Mouse (Mus musculus) layer of hippocampus, adult 11-12 months (tissue): ENCODE results near the gene Plbd2.
A peak's percentile ranks its signal among the peaks of the same experiment; 100 is the strongest.

Source experiments
- DNase-seq: peaks from one replicate; pipeline ENCODE4 v3.0.0; 2022; ENCODE audit warnings: low spot score

The Plbd2 gene

GRCm38 (mm10) chr5:120473361-120473760, 30.1 kb downstream of the Plbd2 start:
- DNase-seq = no peak

GRCm38 (mm10) chr5:120472770-120473169, 30.7 kb downstream of the Plbd2 start, which contains the start of gene Sdsl:
TSS of gene Sdsl (minus strand) at chr5:120472810.
- no peak for DNase-seq

- DNase-seq = no peak
Observed at GRCm38 (mm10) chr5:120471538-120471937, 31.9 kb downstream of the Plbd2 start.

GRCm38 (mm10) chr5:120468830-120469229, 34.6 kb downstream of the Plbd2 start:
- DNase-seq = no peak

- DNase-seq = no peak
Observed at GRCm38 (mm10) chr5:120468336-120468735, 35.1 kb downstream of the Plbd2 start.

- no peak for DNase-seq
Observed at GRCm38 (mm10) chr5:120467026-120467425, 36.4 kb downstream of the Plbd2 start.

GRCm38 (mm10) chr5:120465860-120466259, 37.6 kb downstream of the Plbd2 start:
- no peak for DNase-seq

GRCm38 (mm10) chr5:120465062-120465461, 38.4 kb downstream of the Plbd2 start:
- no peak for DNase-seq

- DNase-seq = no peak
Observed at GRCm38 (mm10) chr5:120464321-120464720, 39.1 kb downstream of the Plbd2 start.

GRCm38 (mm10) chr5:120461902-120462301, 41.5 kb downstream of the Plbd2 start:
- DNase-seq = no peak

- no peak for DNase-seq
Observed at GRCm38 (mm10) chr5:120459133-120459532, 44.3 kb downstream of the Plbd2 start.

GRCm38 (mm10) chr5:120457628-120458027, 45.8 kb downstream of the Plbd2 start:
- peak; percentile 68 for DNase-seq

GRCm38 (mm10) chr5:120456841-120457554, 46.4 kb downstream of the Plbd2 start:
- no peak for DNase-seq

GRCm38 (mm10) chr5:120456253-120456652, 47.2 kb downstream of the Plbd2 start:
- no peak for DNase-seq

GRCm38 (mm10) chr5:120454756-120455337, 48.6 kb downstream of the Plbd2 start:
- DNase-seq = no peak

GRCm38 (mm10) chr5:120447305-120447704, 56.1 kb downstream of the Plbd2 start:
- no peak for DNase-seq

GRCm38 (mm10) chr5:120440733-120441132, 62.7 kb downstream of the Plbd2 start:
- peak; percentile 88 for DNase-seq

- no peak for DNase-seq
Observed at GRCm38 (mm10) chr5:120439887-120440670, 63.3 kb downstream of the Plbd2 start.

- no peak for DNase-seq
Observed at GRCm38 (mm10) chr5:120438991-120439710, 64.3 kb downstream of the Plbd2 start.

- no peak for DNase-seq
Observed at GRCm38 (mm10) chr5:120438469-120438868, 65.0 kb downstream of the Plbd2 start.

GRCm38 (mm10) chr5:120437986-120438385, 65.4 kb downstream of the Plbd2 start:
- DNase-seq = no peak

GRCm38 (mm10) chr5:120437539-120437938, 65.9 kb downstream of the Plbd2 start:
- DNase-seq = no peak
